In genomic region chr4:32268042-32268441, GRCm38 (mm10) we compare ENCODE assay signal across 35 mouse cellular contexts.
"Had no signal": no experiment of that assay in that cellular context is flagged by ENCODE, and none has a peak within 500 bp of the region (broad histone marks: within the 10 kb centered on the region; RNA-seq: fewer than 3 reads in every experiment).

No protein-coding gene starts in this region.

- H3K36me3 ChIP-seq: heart, embryonic 10.5 days; heart, embryonic 12.5 days; heart, embryonic 13.5 days; heart, embryonic 15.5 days; hindbrain, embryonic 15.5 days; intestine, embryonic 15.5 days; kidney, embryonic 15.5 days had no signal

- H3K27ac ChIP-seq: heart, embryonic 10.5 days; heart, embryonic 13.5 days; heart, embryonic 15.5 days; hindbrain, embryonic 10.5 days; hindbrain, embryonic 12.5 days; hindbrain, embryonic 13.5 days; hindbrain, embryonic 14.5 days; hindbrain, embryonic 15.5 days; hindbrain, postnatal 0 days; intestine, embryonic 15.5 days; kidney, embryonic 15.5 days; kidney, postnatal 0 days; layer of hippocampus, adult 2 months had no signal

- H3K4me2 ChIP-seq: heart, embryonic 11.5 days; heart, embryonic 12.5 days; heart, embryonic 13.5 days; heart, embryonic 15.5 days; hindbrain, embryonic 12.5 days; hindbrain, embryonic 13.5 days; hindbrain, embryonic 14.5 days; hindbrain, embryonic 15.5 days; intestine, embryonic 15.5 days; kidney, embryonic 15.5 days had no signal

- H3K4me1 ChIP-seq: intestine, embryonic 15.5 days had no signal

- H3K27me3 ChIP-seq: heart, embryonic 12.5 days; heart, embryonic 13.5 days; heart, embryonic 15.5 days; hindbrain, embryonic 12.5 days; hindbrain, embryonic 13.5 days; hindbrain, embryonic 15.5 days; intestine, embryonic 15.5 days; kidney, embryonic 15.5 days had no signal

- H3K4me3 ChIP-seq: heart, embryonic 10.5 days; heart, embryonic 12.5 days; heart, embryonic 13.5 days; heart, embryonic 15.5 days; hindbrain, embryonic 10.5 days; hindbrain, embryonic 12.5 days; hindbrain, embryonic 13.5 days; hindbrain, embryonic 15.5 days; intestine, embryonic 15.5 days; kidney, embryonic 15.5 days; layer of hippocampus, adult 2 months had no signal

- ATAC-seq: hindbrain, embryonic 16.5 days; hindbrain, postnatal 0 days; inflammation-experienced regulatory T-cells, adult 6 months; intestine, embryonic 15.5 days; intestine, embryonic 16.5 days; intestine, postnatal 0 days had no signal

- H3K9ac ChIP-seq: heart, embryonic 12.5 days; heart, embryonic 13.5 days; heart, embryonic 15.5 days; hindbrain, embryonic 12.5 days; hindbrain, embryonic 13.5 days; hindbrain, embryonic 14.5 days; hindbrain, embryonic 15.5 days; intestine, embryonic 15.5 days; kidney, embryonic 15.5 days had no signal

- DNase-seq: heart, postnatal 10 days; heart, postnatal 14 days; heart, postnatal 36 days; heart, postnatal 4 days; kidney, adult 11 months; kidney, adult 18-20 months; kidney, adult 2 months; kidney, adult 8-10 months; kidney, adult 9 months; kidney, postnatal 10 days; kidney, postnatal 14 days; kidney, postnatal 25 days; kidney, postnatal 36 days; kidney, postnatal 4 days; layer of hippocampus, adult 9-11 months; layer of hippocampus, postnatal 36 days had no signal

- H3K9me3 ChIP-seq: heart, embryonic 10.5 days; heart, embryonic 12.5 days; heart, embryonic 13.5 days; heart, embryonic 15.5 days; hindbrain, embryonic 10.5 days; hindbrain, embryonic 12.5 days; hindbrain, embryonic 13.5 days; hindbrain, embryonic 15.5 days; intestine, embryonic 15.5 days; kidney, embryonic 15.5 days had no signal
